Mouse (Mus musculus) adrenal gland, postnatal 14 days (tissue): Measurements from ENCODE around the gene Ccdc106. TPM values are rescaled to one million over a fixed set of nuclear protein-coding genes. Genes with fewer than 3 reads are reported as not detected.
"Not testable (repeated sequence)": the region's sequence is repeated elsewhere in the genome, so short reads cannot be mapped to it uniquely, and the experiment has no call there.

Experiments
- DNase-seq: peaks from one replicate; pipeline ENCODE4 v3.0.0; 2021; ENCODE audit warnings: mixed read lengths
- total RNA-seq: library from RNA; stranded (reverse); gene quantifications from 2 replicates; pipeline ENCODE4 v1.2.3, GENCODE M21; 2021

Ccdc106 gene
- total RNA-seq, 1 experiment from 2014 or later: 1.3 TPM

GRCm38 (mm10) chr7:5015118-5016001 is 5.0 kb upstream of the Ccdc106 start, which contains the start of gene Gm44973:
TSS of gene Gm44973 (plus strand) at chr7:5015496.
- DNase-seq: peak; percentile 98

GRCm38 (mm10) chr7:5016057-5016456 is 4.3 kb upstream of the Ccdc106 start:
- no peak for DNase-seq

- DNase-seq: no peak
Observed at GRCm38 (mm10) chr7:5016920-5017319, 3.4 kb upstream of the Ccdc106 start.

- peak; percentile 27 for DNase-seq
Observed at GRCm38 (mm10) chr7:5017352-5017751, 3.0 kb upstream of the Ccdc106 start.

GRCm38 (mm10) chr7:5017931-5018330 is 2.4 kb upstream of the Ccdc106 start:
- DNase-seq: no peak

GRCm38 (mm10) chr7:5019576-5019975 is 777 bp upstream of the Ccdc106 start:
- not testable (repeated sequence) for DNase-seq

GRCm38 (mm10) chr7:5020685-5021084 is 332 bp downstream of the Ccdc106 start:
- DNase-seq: no peak

GRCm38 (mm10) chr7:5021197-5021596 is 844 bp downstream of the Ccdc106 start:
- no peak for DNase-seq

- DNase-seq: no peak
Observed at GRCm38 (mm10) chr7:5029543-5029942, 9.2 kb downstream of the Ccdc106 start.

GRCm38 (mm10) chr7:5029946-5030345 is 9.6 kb downstream of the Ccdc106 start:
- no peak for DNase-seq

GRCm38 (mm10) chr7:5030554-5031275 is 10.4 kb downstream of the Ccdc106 start:
- no peak for DNase-seq

GRCm38 (mm10) chr7:5031496-5031895 is 11.1 kb downstream of the Ccdc106 start:
- DNase-seq: no peak

GRCm38 (mm10) chr7:5033818-5034217 is 13.5 kb downstream of the Ccdc106 start, which contains the start of gene 4632433K11Rik:
TSS of gene 4632433K11Rik (plus strand) at chr7:5034118.
- DNase-seq: no peak

- no peak for DNase-seq
Observed at GRCm38 (mm10) chr7:5035628-5036027, 15.3 kb downstream of the Ccdc106 start.

GRCm38 (mm10) chr7:5036136-5036535 is 15.8 kb downstream of the Ccdc106 start:
- no peak for DNase-seq

- DNase-seq: no peak
Observed at GRCm38 (mm10) chr7:5037026-5037425, 16.7 kb downstream of the Ccdc106 start.

- DNase-seq: no peak
Observed at GRCm38 (mm10) chr7:5037467-5037866, 17.1 kb downstream of the Ccdc106 start.

GRCm38 (mm10) chr7:5038109-5038732 is 17.9 kb downstream of the Ccdc106 start, which contains the start of gene Zfp784:
TSS of gene Zfp784 (minus strand) at chr7:5038446.
- DNase-seq: peak; percentile 97

GRCm38 (mm10) chr7:5038940-5039339 is 18.6 kb downstream of the Ccdc106 start:
- no peak for DNase-seq

- no peak for DNase-seq
Observed at GRCm38 (mm10) chr7:5044981-5045380, 24.6 kb downstream of the Ccdc106 start.

GRCm38 (mm10) chr7:5046112-5046511 is 25.8 kb downstream of the Ccdc106 start:
- DNase-seq: no peak

GRCm38 (mm10) chr7:5047313-5047712 is 27.0 kb downstream of the Ccdc106 start:
- DNase-seq: no peak
